Mouse (Mus musculus) cerebral cortex, adult 2 months (tissue): ENCODE results near the gene Ppp1r26.

Experiments used
- WGBS: fragments of 180-500 bp; shearing (Covaris S2); methylation state at CpG from one replicate; pipeline ENCODE4 v1.1.7; 2018; 5-methylcytosine and 5-hydroxymethylcytosine counted together

The Ppp1r26 gene

GRCm38 (mm10) chr2:28447315-28447670 lies 693 bp downstream of the Ppp1r26 start:
- WGBS = 6% methylated on average over 11 of the region's 11 CpGs

- WGBS = 91% methylated on average over 11 of the region's 11 CpGs
Measured at GRCm38 (mm10) chr2:28451663-28452062, 5.1 kb downstream of the Ppp1r26 start.

DNA sequence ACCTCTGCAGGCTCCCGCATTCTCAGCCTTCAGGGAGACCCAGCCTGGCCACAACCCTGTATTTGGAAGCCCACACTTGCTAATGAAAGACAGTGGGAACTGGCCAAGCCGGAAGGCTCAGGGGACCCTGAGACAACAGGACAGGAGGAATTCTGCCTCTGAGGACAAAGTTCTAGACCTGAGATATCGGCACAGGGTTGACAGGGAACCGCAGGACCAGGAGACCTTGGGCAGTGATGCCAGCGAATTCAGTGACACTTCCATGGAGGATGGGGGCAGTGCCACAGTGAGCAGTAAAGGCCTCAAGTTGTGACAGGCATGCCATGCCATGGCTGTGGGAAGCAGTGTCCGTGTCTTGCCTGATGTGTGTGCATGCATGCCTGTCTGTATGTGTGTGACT lies 6.9 kb downstream of the Ppp1r26 start:
- WGBS = 91% methylated on average over 6 of the region's 6 CpGs

- WGBS = 59% methylated on average over 1 of the region's 1 CpGs
Measured at GRCm38 (mm10) chr2:28456616-28457015, 10.0 kb downstream of the Ppp1r26 start.

GRCm38 (mm10) chr2:28463919-28464318 lies 17.3 kb downstream of the Ppp1r26 start:
- WGBS = 52% methylated on average over 3 of the region's 3 CpGs

DNA sequence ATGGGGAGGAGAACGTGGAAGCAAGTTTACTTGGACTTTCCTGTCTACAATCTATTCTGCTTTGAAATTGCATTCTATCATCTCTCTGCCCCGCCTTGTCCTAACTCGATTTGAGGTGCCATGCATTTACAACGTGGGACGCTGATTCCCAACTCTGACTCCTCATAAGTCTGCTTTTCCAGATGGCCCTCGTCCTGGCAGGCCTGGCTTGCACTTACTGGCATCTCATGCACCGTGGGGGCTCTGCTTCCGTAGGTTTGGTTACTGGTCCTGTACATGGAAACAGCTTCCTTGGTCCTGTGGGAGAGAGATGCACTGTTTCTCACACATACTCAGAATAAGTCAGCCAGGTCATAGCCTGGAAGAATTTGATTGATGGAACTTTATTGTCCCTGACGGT lies 18.3 kb downstream of the Ppp1r26 start:
- 86% methylated on average over 9 of the region's 9 CpGs for WGBS

- 9% methylated on average over 25 of the region's 25 CpGs for WGBS
Measured at GRCm38 (mm10) chr2:28465836-28466518, 19.4 kb downstream of the Ppp1r26 start, which contains the start of gene 1700007K13Rik. Gene 1700007K13Rik (minus strand): TSS chr2:28466332.

- under 1% methylated on average over 52 of the region's 52 CpGs for WGBS
Measured at GRCm38 (mm10) chr2:28467860-28468485, 21.4 kb downstream of the Ppp1r26 start, which contains the start of gene Mrps2. Gene Mrps2 (plus strand): TSS chr2:28468066.

- 51% methylated on average over 18 of the region's 18 CpGs for WGBS
Measured at GRCm38 (mm10) chr2:28468486-28469225, 22.1 kb downstream of the Ppp1r26 start.

- WGBS = 95% methylated on average over 14 of the region's 14 CpGs
Measured at GRCm38 (mm10) chr2:28469461-28469860, 22.9 kb downstream of the Ppp1r26 start.

GRCm38 (mm10) chr2:28470591-28470990 lies 24.0 kb downstream of the Ppp1r26 start:
- 87% methylated on average over 2 of the region's 2 CpGs for WGBS

DNA sequence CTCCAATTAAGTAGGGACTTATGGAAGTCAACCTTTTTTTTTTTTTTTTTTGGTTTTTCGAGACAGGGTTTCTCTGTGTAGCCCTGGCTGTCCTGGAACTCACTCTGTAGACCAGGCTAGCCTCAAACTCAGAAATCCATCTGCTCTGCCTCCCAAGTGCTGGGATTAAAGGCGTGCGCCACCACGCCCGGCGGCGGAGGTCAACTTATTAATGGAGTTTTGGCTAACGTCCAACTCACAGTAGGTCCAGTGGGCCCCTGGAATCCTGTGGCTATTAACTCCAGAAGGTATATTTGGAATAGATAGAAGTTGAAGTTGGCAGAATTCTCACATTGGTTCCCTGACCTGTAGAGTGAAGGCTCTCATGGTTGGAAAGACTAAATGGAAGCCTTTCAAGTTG lies 25.4 kb downstream of the Ppp1r26 start:
- 95% methylated on average over 8 of the region's 8 CpGs for WGBS

- 94% methylated on average over 5 of the region's 5 CpGs for WGBS
Measured at GRCm38 (mm10) chr2:28477993-28478392, 31.4 kb downstream of the Ppp1r26 start.

GRCm38 (mm10) chr2:28479208-28480204 lies 32.9 kb downstream of the Ppp1r26 start:
- WGBS = 83% methylated on average over 20 of the region's 20 CpGs

DNA sequence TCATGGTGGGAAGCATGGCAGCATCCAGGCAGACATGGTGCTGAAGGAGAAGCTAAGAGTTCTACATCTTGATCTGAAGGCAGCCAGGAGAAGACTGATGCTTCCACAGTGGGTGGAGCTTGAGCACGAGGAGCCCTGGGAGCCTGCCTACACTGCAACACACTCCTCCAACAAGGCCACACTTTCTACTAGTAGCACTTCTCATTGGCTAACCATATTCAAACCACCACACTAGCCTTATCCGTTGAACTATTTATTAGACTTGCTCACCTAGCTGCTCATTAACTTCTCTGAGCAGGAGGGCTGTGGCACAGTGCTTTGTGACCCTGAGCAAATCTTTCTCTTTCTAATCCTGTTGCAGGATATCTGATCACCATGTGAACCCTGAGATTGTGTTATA lies 37.3 kb downstream of the Ppp1r26 start:
- 70% methylated on average over 2 of the region's 2 CpGs for WGBS

DNA sequence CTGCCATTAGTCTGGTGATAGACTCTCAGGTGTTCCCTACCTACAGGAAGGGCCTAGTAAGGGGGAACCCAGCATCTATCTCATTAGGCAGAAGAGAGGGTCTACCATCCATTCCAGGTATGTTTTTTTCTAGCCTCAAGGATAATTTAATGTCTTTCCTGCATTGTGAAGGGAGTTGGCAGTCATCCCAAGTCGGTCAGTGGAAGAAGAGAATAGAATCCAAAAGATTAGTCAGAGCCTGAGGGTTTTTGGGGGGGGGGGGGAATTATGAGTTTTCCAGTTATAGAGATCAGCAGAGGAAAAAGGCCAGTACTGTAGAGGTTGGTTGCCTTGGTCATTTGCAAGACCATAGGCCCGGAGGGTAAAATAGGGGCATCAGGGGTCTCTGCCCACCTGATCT lies 47.9 kb downstream of the Ppp1r26 start:
- 69% methylated on average over 2 of the region's 2 CpGs for WGBS

DNA sequence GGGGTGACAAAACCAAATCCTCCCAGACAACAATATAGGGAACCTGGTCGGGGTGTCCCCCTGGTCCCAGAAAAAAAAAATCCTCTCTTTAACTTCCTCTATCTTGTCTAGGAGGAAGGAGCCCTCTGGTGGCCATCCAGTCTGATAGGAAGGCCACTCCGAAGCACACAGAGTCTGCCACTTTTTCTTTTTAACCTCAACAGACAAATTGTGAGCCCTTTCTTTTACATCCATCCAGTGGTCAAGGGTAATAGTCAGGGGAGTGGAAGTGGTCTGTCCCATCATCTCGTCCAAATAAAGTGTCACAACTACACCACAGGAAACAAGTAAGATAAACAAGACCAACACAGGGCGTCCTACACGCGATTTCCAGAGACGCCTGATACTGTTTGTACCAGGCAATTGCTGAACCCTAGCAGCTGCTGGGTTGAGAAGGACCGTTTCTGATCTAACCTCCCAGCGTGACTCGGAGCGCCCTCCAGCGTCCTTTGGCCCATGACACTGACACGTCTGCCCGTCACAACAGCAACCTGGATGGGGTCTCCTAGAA lies 48.7 kb downstream of the Ppp1r26 start:
- WGBS = 72% methylated on average over 14 of the region's 14 CpGs

- WGBS = 85% methylated on average over 16 of the region's 16 CpGs
Measured at GRCm38 (mm10) chr2:28495801-28496595, 49.4 kb downstream of the Ppp1r26 start.

DNA sequence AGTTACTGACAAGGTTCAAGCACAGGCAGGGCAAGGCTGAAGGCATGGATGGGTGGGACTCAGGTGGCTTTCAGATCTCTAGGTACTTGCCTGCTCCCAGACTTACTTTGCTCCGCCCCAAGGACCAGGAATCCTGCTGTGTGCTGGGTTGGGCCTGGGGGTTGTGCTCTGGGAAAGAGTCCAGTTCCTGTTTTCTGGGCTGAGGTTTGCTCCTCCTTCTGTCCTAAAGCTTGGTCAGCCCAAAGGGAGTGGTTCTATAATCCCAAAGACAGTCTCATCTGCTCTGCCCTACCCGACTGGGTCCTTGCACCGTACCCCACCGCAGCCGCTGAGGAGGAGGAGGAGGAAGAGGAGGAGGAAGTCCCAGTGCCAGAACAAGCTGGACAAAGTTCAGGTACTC lies 50.1 kb downstream of the Ppp1r26 start, which contains the start of gene Gbgt1:
Gene Gbgt1, plus strand, starts transcription at position 221 of the 400 bp plus-strand sequence.
- WGBS = 74% methylated on average over 5 of the region's 5 CpGs

DNA sequence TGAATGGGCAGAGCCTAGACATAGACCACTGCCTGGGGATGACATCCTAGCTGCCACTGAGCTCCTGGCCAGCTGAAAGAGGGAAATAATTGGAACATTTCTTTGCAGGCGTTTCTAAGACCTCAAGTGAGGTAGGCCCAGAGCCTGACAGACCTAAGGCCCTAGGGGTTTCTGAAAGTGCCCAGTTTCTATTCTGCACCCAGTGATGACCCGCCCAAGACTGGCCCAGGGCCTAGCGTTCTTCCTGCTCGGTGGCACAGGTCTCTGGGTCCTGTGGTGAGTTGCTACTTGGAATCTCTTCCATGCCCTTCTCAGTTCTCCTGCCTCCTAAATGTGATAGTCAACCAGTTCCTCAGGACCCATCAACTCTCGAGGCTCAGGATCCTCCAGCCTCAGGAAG lies 51.0 kb downstream of the Ppp1r26 start:
- 89% methylated on average over 5 of the region's 5 CpGs for WGBS
